Mouse (Mus musculus) activated CD4-positive, CD25-positive, alpha-beta regulatory T cell, adult 4 months (primary cell): ENCODE measurements around the gene Gast. TPM values are rescaled to one million over a fixed set of nuclear protein-coding genes. Genes with fewer than 3 reads are reported as not detected.
A peak's percentile ranks its signal among the peaks of the same experiment; 100 is the strongest.

Experiments
- ATAC-seq: one replicate; pipeline ENCODE4 v1.8.0; 2017
- polyA plus RNA-seq, 2 experiments: library from polyadenylated mRNA; unstranded; fragments of 100-300 nt; shearing (Covaris generic); gene quantifications; one replicate each; pipeline ENCODE4 v1.2.1; 2017

Gene Gast
- polyA plus RNA-seq, 2 experiments from 2014 or later: not detected

DNA sequence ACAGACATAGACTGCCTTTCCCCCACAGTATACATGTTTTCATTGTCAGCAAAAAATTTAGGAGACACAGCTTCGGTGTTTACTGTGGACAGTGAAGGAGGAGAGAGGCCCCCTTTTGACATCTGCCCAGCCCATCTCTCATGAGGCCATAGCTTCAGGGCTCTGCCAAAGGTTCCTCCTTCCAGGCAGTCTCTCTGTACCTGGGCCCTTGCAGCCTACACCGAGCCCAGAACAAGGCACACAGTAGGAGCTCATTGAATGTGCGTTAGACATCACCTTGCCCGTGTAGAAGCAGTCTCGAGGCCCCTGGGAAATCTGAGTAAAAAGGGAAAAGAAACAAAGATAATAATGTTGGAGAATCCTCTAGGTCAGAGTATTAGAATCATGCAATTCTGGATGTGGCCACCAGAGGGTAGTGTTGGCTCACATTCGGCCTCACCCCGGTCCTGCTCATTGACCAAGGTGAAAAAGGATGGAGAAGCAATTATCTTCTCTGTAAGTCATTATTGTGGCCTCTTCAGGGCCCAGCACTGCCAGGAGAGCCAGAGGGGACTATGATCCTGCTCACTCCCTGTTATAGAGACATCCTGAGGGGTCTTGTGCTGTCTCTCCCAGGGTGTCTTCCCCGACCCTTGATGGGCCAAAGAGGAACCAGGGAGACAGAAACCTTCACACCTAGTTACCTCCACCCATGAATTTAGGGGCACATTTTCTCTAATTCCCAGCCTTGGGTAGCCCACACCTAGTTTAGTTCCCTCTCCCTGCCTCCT is 28.2 kb downstream of the Gast start:
- ATAC-seq: peak; percentile 32

DNA sequence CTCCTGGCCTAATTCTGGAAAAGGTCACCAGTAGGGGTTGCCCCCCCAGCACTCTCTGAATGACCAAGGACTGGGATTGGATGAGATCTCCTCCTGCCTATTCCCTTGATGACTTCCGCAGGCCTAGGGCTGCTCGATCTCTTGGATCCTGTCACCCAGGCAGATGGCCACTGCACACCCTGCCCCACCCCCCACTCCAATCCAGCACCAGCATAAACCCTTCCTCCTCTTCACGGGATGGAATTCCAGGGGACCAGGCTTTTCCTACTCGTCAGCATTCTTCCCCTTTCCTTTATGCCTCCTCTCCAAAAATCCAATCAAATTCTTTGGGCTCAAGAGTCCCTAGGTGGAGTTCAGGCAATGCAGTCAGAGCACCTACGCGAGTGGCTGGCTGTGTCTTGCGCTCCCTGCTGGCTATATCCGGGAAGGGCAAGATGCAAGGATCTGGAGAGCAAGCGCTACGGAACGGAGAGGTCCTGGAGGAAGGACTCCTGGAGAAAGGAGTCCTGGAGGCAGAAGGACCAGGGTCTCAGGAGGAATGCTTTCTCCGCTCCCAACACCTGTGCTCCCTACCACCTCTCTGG is 28.9 kb downstream of the Gast start:
- no peak for ATAC-seq

DNA sequence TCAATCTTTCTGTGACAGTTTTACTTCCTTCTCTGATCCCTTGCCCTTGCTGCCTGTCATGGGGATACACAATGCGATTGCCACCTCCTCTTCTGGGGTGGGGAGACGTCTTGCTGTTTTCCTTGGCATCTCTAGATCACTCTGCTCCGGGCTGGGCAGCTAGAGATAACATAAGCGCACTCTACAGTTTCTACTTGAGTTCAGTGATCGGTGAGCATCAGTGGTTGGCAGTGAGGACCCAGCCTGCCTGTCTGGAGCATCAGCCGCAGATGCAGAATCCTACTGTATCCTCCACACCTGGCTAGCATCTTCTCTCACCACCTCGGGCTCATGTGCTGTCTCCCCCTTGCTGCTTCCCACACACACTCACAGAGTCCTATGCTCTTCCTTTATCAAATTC is 34.9 kb downstream of the Gast start:
- no peak for ATAC-seq

DNA sequence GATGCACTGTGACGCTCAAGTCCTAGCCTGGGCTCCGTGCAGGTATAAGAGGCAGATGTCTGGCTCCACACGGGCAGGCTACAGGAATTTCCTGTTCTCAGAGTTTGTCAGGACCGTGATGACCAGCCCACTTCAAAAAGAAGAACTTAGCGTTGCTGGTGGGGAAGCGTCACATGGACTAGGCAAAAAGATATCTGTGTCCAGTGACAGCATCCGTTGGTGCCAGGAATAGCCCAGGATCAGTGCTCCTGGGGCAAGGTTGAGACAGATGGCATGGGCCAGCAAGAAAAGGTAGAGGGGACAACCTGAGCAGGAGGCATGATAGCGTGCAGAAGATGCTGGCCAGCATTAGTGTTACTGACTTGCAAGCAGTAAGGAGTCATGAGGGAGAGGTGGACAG is 35.6 kb downstream of the Gast start:
- ATAC-seq: no peak

DNA sequence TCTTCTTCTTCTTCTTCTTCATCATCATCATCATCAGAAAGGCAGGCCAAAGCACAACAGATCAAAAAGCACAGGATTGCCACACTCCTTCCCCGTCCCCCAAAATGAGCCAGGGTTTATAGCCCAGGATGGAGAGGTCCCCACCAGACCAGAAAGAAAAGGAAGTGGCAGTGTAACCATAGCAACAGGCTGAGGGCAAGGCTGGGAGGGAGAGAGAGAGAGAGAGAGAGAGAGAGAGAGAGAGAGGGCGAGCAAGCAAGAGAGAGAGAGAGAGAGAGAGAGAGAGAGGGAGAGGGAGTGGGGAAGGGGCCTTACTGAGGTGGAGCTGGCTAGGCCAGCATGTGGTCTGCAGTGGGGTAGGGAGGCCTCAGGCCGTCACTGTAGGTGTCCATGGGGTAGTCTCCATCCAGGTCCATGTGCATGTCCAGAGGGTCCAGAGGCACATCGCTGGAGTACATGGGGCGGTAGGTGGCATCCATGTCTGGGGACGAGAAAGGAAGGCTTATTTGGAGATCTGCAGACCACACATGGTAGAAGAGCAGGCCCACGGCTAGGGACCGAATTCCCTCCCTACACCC is 37.9 kb downstream of the Gast start:
- ATAC-seq: no peak

DNA sequence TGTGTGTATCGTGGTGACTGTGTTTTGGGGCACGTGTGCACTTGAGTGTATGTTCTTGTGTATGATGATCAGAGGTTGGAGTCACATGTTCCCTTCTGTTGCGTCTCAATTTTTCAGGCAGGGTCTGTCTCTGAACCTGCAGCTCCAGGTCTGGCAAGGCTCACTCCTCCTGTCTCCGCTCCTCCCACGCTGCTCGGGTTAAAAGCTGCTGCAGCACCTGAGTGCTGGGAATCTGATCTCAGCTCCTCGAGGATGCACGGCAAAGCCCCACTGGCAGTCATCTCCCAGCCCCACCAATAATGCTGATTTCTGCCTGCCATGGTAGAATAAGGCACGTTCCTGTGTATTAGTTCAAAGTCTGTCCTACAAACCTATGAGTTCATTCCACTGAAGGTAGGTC is 40.9 kb downstream of the Gast start:
- ATAC-seq: no peak

DNA sequence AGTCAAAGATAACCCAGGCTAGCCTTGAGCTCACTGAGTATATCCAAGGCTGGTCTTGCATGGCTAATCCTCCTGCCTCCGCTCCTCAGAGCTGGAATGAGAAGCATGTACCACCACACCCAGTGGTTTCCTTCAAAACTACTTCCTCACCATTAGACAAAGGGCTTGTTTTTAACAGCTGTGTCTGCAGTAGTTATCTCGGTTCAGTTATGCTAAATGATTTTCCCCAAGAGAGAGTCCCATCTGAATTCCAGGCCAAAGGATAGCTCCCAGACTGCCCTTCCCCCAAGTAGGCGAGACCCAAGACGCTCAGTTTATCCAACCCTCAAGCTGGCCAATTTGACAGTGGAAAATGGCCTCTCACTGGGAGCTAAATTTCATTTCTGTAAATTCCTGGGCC is 41.8 kb downstream of the Gast start:
- ATAC-seq: no peak

DNA sequence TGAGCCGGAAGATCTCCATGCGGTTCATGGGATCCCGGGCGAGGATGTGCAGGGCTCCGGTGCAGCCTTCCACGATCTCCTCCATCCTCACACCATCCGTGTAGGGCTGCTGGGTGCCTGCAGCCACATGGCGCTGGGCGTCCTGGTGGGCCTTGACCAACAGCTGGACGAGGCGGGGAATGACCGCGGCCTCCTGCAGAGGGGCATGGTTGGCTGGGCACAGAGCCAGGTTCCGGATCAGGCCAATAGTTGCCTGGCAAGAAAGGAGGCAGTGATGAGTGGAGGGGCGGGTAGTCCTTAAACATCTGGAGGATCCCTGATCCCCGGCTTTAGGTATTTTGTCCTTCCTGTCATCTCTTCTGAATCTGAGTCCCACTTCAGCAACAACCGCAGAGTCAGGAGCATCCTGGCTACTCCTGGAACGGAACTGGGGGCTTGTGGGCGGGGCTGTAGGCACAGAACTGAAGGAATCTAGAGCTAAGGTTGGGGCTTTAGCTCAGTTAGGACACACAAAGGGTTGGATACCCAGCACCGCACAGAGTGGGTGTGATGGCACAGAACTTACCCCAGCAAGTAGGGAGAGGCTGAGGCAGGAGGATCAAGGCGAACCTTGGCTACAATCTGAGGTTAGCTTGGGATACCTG is 42.7 kb downstream of the Gast start:
- no peak for ATAC-seq

DNA sequence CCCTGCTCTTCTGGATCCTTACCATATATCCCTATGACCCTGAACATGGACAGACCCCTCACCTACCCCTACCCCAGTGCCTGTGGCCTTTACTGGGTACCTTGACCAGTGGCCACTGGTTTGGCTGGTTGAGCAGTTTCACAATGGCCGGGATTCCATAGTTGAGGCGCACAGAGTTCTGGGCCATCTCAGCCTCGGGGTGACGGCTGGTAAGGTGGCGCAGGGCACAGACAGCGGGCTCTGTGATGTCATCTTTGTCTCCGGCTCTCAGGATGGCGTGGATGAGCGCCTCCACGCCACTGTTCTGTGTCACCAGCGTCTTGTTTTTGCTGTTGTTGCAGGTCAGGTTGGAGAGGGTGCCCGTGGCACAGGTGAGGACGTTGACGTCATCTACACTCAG is 43.8 kb downstream of the Gast start:
- ATAC-seq: no peak

DNA sequence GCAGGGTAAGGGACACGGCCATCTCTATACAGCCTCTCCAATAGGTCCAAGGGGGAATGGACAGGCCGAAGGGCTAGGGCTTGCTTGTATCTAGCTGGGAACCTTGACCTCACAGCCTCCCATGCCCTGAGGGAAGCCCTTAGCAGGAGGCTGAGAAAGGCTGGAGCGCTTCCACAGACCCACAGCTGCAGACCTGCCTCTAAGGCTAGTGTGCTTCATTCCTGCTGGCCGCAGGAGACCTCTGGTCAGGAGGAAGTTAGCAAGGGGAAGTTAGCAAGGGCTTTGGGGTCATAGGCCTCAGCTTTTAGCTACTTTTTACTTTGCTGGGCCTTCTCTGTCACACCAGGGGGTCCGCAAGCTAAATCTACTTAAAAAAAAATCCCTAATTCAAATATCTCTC is 44.2 kb downstream of the Gast start:
- ATAC-seq: no peak

DNA sequence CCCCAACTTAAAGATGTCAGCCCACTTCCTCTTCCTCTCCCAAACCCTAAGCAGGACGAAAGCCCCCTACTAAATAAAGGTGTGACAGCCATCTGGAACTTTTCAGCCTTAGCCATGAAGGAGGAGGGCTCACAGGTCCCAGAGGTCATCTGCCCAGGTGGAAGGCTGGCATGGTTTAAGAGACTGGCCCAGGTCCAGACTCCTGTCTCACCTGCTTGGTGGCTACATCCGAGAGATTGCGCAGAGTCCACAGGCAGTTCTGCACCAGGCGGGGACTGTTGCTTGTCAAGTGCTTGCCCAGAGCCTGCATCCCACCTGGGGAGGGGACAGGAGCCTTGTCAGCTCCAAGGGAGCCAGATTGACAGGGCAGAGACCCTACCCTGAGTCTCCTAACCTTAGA is 45.1 kb downstream of the Gast start:
- no peak for ATAC-seq

DNA sequence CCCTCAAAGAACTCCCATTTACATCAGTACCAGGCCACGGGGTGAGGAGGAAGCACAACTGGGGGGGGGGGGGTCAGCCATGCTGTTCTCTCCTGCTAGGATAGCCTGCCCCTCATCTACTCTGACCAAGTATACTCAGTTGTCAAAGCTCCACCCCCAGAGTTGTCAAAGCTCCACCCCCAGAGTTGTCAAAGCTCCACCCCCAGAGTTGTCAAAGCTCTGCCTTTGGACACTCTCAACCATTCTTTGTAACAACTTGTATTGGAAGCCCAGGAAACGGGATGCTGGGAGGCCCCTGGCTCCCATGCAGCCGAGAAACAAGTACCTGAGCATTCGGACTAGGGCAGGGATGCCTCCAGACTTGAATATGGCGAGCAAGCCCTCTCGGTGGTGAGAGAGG is 48.5 kb downstream of the Gast start:
- no peak for ATAC-seq

DNA sequence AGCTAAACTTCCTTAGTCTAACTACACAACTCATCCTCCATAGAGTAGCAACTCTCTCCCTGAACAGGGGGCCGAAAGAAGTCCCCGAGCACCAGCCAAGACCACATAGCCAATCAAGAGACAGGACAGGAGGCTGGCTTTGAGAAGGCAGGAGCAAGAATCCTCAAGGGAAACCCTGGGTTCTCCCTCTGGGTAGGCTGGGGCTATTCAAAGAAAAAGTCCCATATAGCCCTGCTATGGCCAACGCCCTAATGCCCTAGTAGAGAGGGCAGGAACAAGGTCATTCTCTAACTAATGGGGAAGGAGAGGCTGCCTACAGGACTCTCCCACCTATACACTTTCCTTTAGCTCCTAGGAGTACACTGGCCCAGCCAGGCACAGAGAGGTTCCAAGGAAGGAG is 50.8 kb downstream of the Gast start:
- ATAC-seq: no peak

DNA sequence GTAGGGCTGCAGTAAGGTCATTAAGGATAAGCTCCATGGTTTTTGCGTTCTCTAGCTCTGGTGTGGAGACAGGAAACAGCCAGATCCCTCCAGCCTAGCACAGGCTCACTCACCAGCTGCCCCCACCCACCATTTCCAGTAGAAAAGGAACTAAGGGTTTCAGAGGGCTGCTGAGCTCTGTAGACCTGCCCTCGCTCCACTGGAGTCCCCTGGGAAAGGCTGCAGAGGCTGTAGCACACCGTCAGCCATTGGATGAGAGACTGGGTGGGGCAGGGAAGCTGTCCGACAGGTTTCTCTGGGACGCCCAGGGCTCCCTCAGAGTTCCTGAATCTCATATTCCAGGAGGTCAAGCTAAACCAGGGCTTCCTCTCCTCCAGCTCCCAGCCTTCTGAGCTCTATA is 52.4 kb downstream of the Gast start:
- ATAC-seq: no peak

Other genes with a start within 250 kb of the Gast start
- not detected for gene Krt32, start 246.2 kb upstream of the Gast start, polyA plus RNA-seq
- not detected for gene Krt35, start 238.2 kb upstream of the Gast start, polyA plus RNA-seq
- not detected for gene Krt36, start 228.8 kb upstream of the Gast start, polyA plus RNA-seq
- gene Krt13, start 212.8 kb upstream of the Gast start, polyA plus RNA-seq: not detected
- not detected for gene Krt15, start 198.5 kb upstream of the Gast start, polyA plus RNA-seq
- not detected for gene Krt19, start 185.7 kb upstream of the Gast start, polyA plus RNA-seq
- gene Krt9, start 141.2 kb upstream of the Gast start, polyA plus RNA-seq: not detected
- not detected for gene Krt14, start 126.9 kb upstream of the Gast start, polyA plus RNA-seq
- gene Krt16, start 85.5 kb upstream of the Gast start, polyA plus RNA-seq: not detected
- 1 to 10 TPM in 1 of 2 experiments, under 1 TPM in 1; 0.99 to 1.1 TPM for gene Krt17, start 73.4 kb upstream of the Gast start, polyA plus RNA-seq
- not detected for gene Krt42, start 64.5 kb upstream of the Gast start, polyA plus RNA-seq
- 1,000 to 10,000 TPM; 1,765 to 2,357 TPM for gene Eif1, start 14.5 kb upstream of the Gast start, polyA plus RNA-seq
- gene Hap1, start 21.7 kb downstream of the Gast start, polyA plus RNA-seq: under 1 TPM in 1 of 2 experiments, not detected in 1; 0.87 TPM
- 1 to 10 TPM in 1 of 2 experiments, under 1 TPM in 1; 0.19 to 1.5 TPM for gene Jup, start 63.4 kb downstream of the Gast start, polyA plus RNA-seq
- gene P3h4, start 80.4 kb downstream of the Gast start, polyA plus RNA-seq: not detected
- not detected for gene Fkbp10, start 81.3 kb downstream of the Gast start, polyA plus RNA-seq
- 100 to 1,000 TPM; 118 to 125 TPM for gene Nt5c3b, start 107.4 kb downstream of the Gast start, polyA plus RNA-seq
- not detected for gene Klhl10, start 107.5 kb downstream of the Gast start, polyA plus RNA-seq
- gene Klhl11, start 138.3 kb downstream of the Gast start, polyA plus RNA-seq: 1 to 10 TPM; 1.9 to 2.1 TPM
- gene Acly, start 193.6 kb downstream of the Gast start, polyA plus RNA-seq: 10 to 100 TPM; 57.2 to 76.7 TPM
- under 1 TPM in 1 of 2 experiments, not detected in 1; 0.15 TPM for gene Ttc25, start 211.2 kb downstream of the Gast start, polyA plus RNA-seq
- 100 to 1,000 TPM; 181 to 201 TPM for gene Cnp, start 240.5 kb downstream of the Gast start, polyA plus RNA-seq